Mouse (Mus musculus): ENCODE measurements around the gene Hfe. TPM values are rescaled to one million over a fixed set of nuclear protein-coding genes. Genes with fewer than 3 reads are reported as not detected.
"Not testable (repeated sequence)": the region's sequence is repeated elsewhere in the genome, so short reads cannot be mapped to it uniquely, and the experiment has no call there.

Gene Hfe
- polyA plus RNA-seq, 1 experiment from 2014 or later, result 3.8 TPM

DNA sequence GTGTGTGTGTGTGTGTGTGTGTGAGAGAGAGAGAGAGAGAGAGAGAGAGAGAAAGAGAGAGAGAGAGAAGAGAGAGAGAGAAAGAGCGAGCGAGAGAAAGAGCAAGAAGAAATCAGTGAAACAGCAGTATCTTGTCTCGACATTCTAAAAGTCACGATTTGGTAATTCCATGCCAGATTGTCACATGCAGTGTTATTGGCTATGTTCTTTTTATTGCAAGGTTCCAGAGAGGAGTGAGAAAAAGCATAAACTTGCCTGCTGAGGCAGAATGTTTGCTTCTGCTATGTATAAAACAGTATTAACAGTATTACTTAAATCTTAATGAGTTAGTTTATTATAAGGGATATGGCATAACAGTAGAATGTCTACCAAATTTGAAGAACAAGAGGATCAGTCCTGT is 24.7 kb downstream of the Hfe start:
- ATAC-seq, result no peak
- Histone ChIP-seq H3K9me3 (replicated peaks; ENCODE audit: control insufficient read depth, low read length, poor library complexity, severe bottlenecking) (no peaks in the 10 kb centered on the region), H3K4me1 (ENCODE audit: control insufficient read depth, insufficient read depth, low read length) (peaks cover 20% of the 10 kb centered on the region), H3K9ac (ENCODE audit: low read depth, low read length) (no peak overlapping the region), H3K4me2 (ENCODE audit: low read length) (peak overlapping the region; percentile 84), H3K4me3 (ENCODE audit: low read depth, low read length) (peak overlapping the region; percentile 52; the same call in 1 of the 2 replicates), H3K36me3 (ENCODE audit: control insufficient read depth, insufficient read depth, low read length) (no peaks in the 10 kb centered on the region), H3K27me3 (ENCODE audit: control insufficient read depth, insufficient read depth, low read depth, low read length) (no peaks in the 10 kb centered on the region), H3K27ac (ENCODE audit: low read length) (peak overlapping the region; percentile 92)
- WGBS, result 43% methylated on average over 4 of the region's 4 CpGs

- H3K27me3 ChIP-seq (ENCODE audit: control insufficient read depth, insufficient read depth, low read depth, low read length), result no peaks in the 10 kb centered on the region
- peak overlapping the region; percentile 70 for H3K9ac ChIP-seq (ENCODE audit: low read depth, low read length)
- peak overlapping the region; percentile 92 for H3K27ac ChIP-seq (ENCODE audit: low read length)
- 7% methylated on average over 15 of the region's 15 CpGs for WGBS
- H3K9me3 ChIP-seq (replicated peaks; ENCODE audit: control insufficient read depth, low read length, poor library complexity, severe bottlenecking), result no peaks in the 10 kb centered on the region
- ATAC-seq, result no peak
- H3K4me1 ChIP-seq (ENCODE audit: control insufficient read depth, insufficient read depth, low read length), result peaks cover 20% of the 10 kb centered on the region
- no peaks in the 10 kb centered on the region for H3K36me3 ChIP-seq (ENCODE audit: control insufficient read depth, insufficient read depth, low read length)
- H3K4me3 ChIP-seq (ENCODE audit: low read depth, low read length), result peak overlapping the region; percentile 52
- H3K4me2 ChIP-seq (ENCODE audit: low read length), result peak overlapping the region; percentile 84
Measured at GRCm38 (mm10) chr13:23685121-23685861, 25.4 kb downstream of the Hfe start.

GRCm38 (mm10) chr13:23684295-23684945 is 26.2 kb downstream of the Hfe start:
- WGBS, result 0% methylated on average over 11 of the region's 37 CpGs
- peak; percentile 49 for ATAC-seq
- peaks cover 20% of the 10 kb centered on the region for H3K4me1 ChIP-seq (ENCODE audit: control insufficient read depth, insufficient read depth, low read length)
- H3K27me3 ChIP-seq (ENCODE audit: control insufficient read depth, insufficient read depth, low read depth, low read length); H3K36me3 ChIP-seq (ENCODE audit: control insufficient read depth, insufficient read depth, low read length); H3K9me3 ChIP-seq (replicated peaks; ENCODE audit: control insufficient read depth, low read length, poor library complexity, severe bottlenecking): not testable (repeated sequence)
- peak overlapping the region; percentile 70 for H3K9ac ChIP-seq (ENCODE audit: low read depth, low read length)
- H3K4me2 ChIP-seq (ENCODE audit: low read length), result peak overlapping the region; percentile 84
- H3K27ac ChIP-seq (ENCODE audit: low read length), result peak overlapping the region; percentile 92
- peak overlapping the region; percentile 52 for H3K4me3 ChIP-seq (ENCODE audit: low read depth, low read length)

GRCm38 (mm10) chr13:23683755-23684281 is 26.8 kb downstream of the Hfe start, which contains the start of the genes Hist1h2ac and Hist1h2bc:
Hist1h2ac (minus strand) TSS chr13:23683948.
Hist1h2bc (plus strand) TSS chr13:23684199.
- H3K9ac ChIP-seq (ENCODE audit: low read depth, low read length), result peak within 1 kb of the TSS; percentile 70
- H3K4me3 ChIP-seq (ENCODE audit: low read depth, low read length), result peak within 1 kb of the TSS; percentile 52
- H3K36me3 ChIP-seq (ENCODE audit: control insufficient read depth, insufficient read depth, low read length), result no peaks in the 10 kb centered on the region
- no peaks in the 10 kb centered on the region for H3K9me3 ChIP-seq (replicated peaks; ENCODE audit: control insufficient read depth, low read length, poor library complexity, severe bottlenecking)
- peak; percentile 100 for ATAC-seq
- no peaks in the 10 kb centered on the region for H3K27me3 ChIP-seq (ENCODE audit: control insufficient read depth, insufficient read depth, low read depth, low read length)
- peaks cover 20% of the 10 kb centered on the region for H3K4me1 ChIP-seq (ENCODE audit: control insufficient read depth, insufficient read depth, low read length)
- peak within 1 kb of the TSS; percentile 92 for H3K27ac ChIP-seq (ENCODE audit: low read length)
- H3K4me2 ChIP-seq (ENCODE audit: low read length), result peak within 1 kb of the TSS; percentile 84
- 1% methylated on average over 23 of the region's 32 CpGs for WGBS

GRCm38 (mm10) chr13:23682947-23683754 is 27.5 kb downstream of the Hfe start:
- 12% methylated on average over 12 of the region's 30 CpGs for WGBS

GRCm38 (mm10) chr13:23682623-23682946 is 28.1 kb downstream of the Hfe start:
- WGBS, result 45% methylated on average over 1 of the region's 1 CpGs
- no peaks in the 10 kb centered on the region for H3K9me3 ChIP-seq (replicated peaks; ENCODE audit: control insufficient read depth, low read length, poor library complexity, severe bottlenecking)
- H3K9ac ChIP-seq (ENCODE audit: low read depth, low read length), result 0 out of 2 replicates have a peak overlapping the region, but pooled peaks have one; percentile 25
- H3K27me3 ChIP-seq (ENCODE audit: control insufficient read depth, insufficient read depth, low read depth, low read length), result no peaks in the 10 kb centered on the region
- H3K27ac ChIP-seq (ENCODE audit: low read length), result peak overlapping the region; percentile 73; the same call in 1 of the 2 replicates
- peak overlapping the region; percentile 42; the same call in 1 of the 2 replicates for H3K4me3 ChIP-seq (ENCODE audit: low read depth, low read length)
- peak overlapping the region; percentile 72 for H3K4me2 ChIP-seq (ENCODE audit: low read length)
- no peaks in the 10 kb centered on the region for H3K36me3 ChIP-seq (ENCODE audit: control insufficient read depth, insufficient read depth, low read length)
- no peak for ATAC-seq
- peaks cover 20% of the 10 kb centered on the region for H3K4me1 ChIP-seq (ENCODE audit: control insufficient read depth, insufficient read depth, low read length)

More at GRCm38 (mm10) chr13:23682947-23683754, 27.5 kb downstream of the Hfe start:
- Histone ChIP-seq H3K27ac (ENCODE audit: low read length) (peak overlapping the region; percentile 86), H3K4me2 (ENCODE audit: low read length) (peak overlapping the region; percentile 72), H3K4me1 (ENCODE audit: control insufficient read depth, insufficient read depth, low read length) (peaks cover 20% of the 10 kb centered on the region), H3K4me3 (ENCODE audit: low read depth, low read length) (peak overlapping the region; percentile 42), H3K9ac (ENCODE audit: low read depth, low read length) (peak overlapping the region; percentile 53; the same call in 1 of the 2 replicates)
- not testable (repeated sequence) for H3K36me3 ChIP-seq (ENCODE audit: control insufficient read depth, insufficient read depth, low read length); H3K27me3 ChIP-seq (ENCODE audit: control insufficient read depth, insufficient read depth, low read depth, low read length); H3K9me3 ChIP-seq (replicated peaks; ENCODE audit: control insufficient read depth, low read length, poor library complexity, severe bottlenecking)
- ATAC-seq, result peak; percentile 69

DNA sequence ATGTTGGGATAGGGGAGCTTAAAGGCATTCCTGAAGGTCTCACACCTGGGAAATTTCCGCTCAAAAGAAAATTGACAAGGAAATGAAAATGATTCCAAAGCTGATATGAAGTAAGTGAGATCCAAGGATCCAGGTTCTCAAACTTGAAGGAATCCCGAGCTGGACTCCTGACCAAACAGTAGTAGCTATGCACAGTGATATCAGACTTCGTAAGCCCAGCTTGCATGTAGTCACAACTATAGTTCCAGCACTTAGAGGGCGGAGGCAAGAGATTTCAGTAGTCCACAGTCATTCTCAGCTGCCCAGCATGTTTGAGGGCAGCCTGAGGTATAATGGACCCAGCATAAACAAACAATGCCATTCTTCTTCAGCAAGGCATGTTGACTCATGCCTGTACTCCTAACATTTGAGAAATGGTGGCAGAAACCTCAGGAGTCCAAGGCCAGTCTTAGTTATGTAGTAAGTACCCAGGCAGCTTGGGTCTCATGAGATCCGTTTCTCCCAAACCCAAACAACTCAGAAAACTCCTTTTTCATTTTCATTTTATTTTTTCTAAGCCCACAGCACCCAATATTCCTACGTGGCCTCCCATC is 28.6 kb downstream of the Hfe start:
- no peak for ATAC-seq
- no peak overlapping the region for H3K9ac ChIP-seq (ENCODE audit: low read depth, low read length)
- H3K4me3 ChIP-seq (ENCODE audit: low read depth, low read length), result no peak overlapping the region
- H3K4me1 ChIP-seq (ENCODE audit: control insufficient read depth, insufficient read depth, low read length), result peaks cover 20% of the 10 kb centered on the region
- 92% methylated on average over 6 of the region's 6 CpGs for WGBS
- H3K27me3 ChIP-seq (ENCODE audit: control insufficient read depth, insufficient read depth, low read depth, low read length), result no peaks in the 10 kb centered on the region
- H3K36me3 ChIP-seq (ENCODE audit: control insufficient read depth, insufficient read depth, low read length), result no peaks in the 10 kb centered on the region
- H3K9me3 ChIP-seq (replicated peaks; ENCODE audit: control insufficient read depth, low read length, poor library complexity, severe bottlenecking), result no peaks in the 10 kb centered on the region
- no peak overlapping the region for H3K4me2 ChIP-seq (ENCODE audit: low read length)
- H3K27ac ChIP-seq (ENCODE audit: low read length), result no peak overlapping the region

- Histone ChIP-seq H3K4me1 (ENCODE audit: control insufficient read depth, insufficient read depth, low read length) (no peaks in the 10 kb centered on the region), H3K4me3 (ENCODE audit: low read depth, low read length) (no peak overlapping the region), H3K27me3 (ENCODE audit: control insufficient read depth, insufficient read depth, low read depth, low read length) (no peaks in the 10 kb centered on the region), H3K27ac (ENCODE audit: low read length) (no peak overlapping the region), H3K9ac (ENCODE audit: low read depth, low read length) (no peak overlapping the region), H3K4me2 (ENCODE audit: low read length) (no peak overlapping the region), H3K36me3 (ENCODE audit: control insufficient read depth, insufficient read depth, low read length) (no peaks in the 10 kb centered on the region), H3K9me3 (replicated peaks; ENCODE audit: control insufficient read depth, low read length, poor library complexity, severe bottlenecking) (no peaks in the 10 kb centered on the region)
- ATAC-seq, result no peak
- 72% methylated on average over 3 of the region's 3 CpGs for WGBS
Measured at GRCm38 (mm10) chr13:23662536-23662935, 48.1 kb downstream of the Hfe start.
